Mouse (Mus musculus) ES-E14 (cell line): ENCODE measurements at regions not wholly inside any gene's neighbourhood (a gene's known extent, or its start where the extent isn't known, plus 50 kb on each side); places are given as distances from the start of the nearest gene placed in this dataset.

Experiments
- DNase-seq: peaks from one replicate; pipeline ENCODE4 v3.0.0-alpha.2; 2013; ENCODE audit warnings: low read depth, low spot score
- H3K27ac ChIP-seq: 2 replicates; pipeline ENCODE4 v1.5.1; 2012; ENCODE audit warnings: low read depth, mild to moderate bottlenecking, low read length, moderate library complexity, mixed read lengths; ENCODE audit not compliant: poor library complexity, insufficient read depth, severe bottlenecking
- H3K36me3 ChIP-seq: 2 replicates; pipeline ENCODE4 v1.6.1; 2012; ENCODE audit warnings: mild to moderate bottlenecking, low read length, moderate library complexity, mixed read lengths; ENCODE audit not compliant: control insufficient read depth, poor library complexity, insufficient read depth, severe bottlenecking
- H3K4me1 ChIP-seq, 2 experiments: fragments of 150-350 bp in 1 of 2; sonication (generic) in 1 of 2; 2 replicates each; pipeline ENCODE4 v1.6.1; 2012; ENCODE audit warnings: low read length in 2 of 2, mild to moderate bottlenecking in 1 of 2, mixed read lengths in 1 of 2; ENCODE audit not compliant: control insufficient read depth in 2 of 2, insufficient read depth in 2 of 2, poor library complexity in 1 of 2
- H3K4me3 ChIP-seq, 2 experiments: fragments of 150-350 bp in 1 of 2; sonication (generic) in 1 of 2; 2 replicates each; pipeline ENCODE4 v1.5.1; 2012; ENCODE audit warnings: low read length in 2 of 2, low read depth in 1 of 2, mild to moderate bottlenecking in 1 of 2, mixed read lengths in 1 of 2; ENCODE audit not compliant: insufficient read depth in 1 of 2, poor library complexity in 1 of 2, severe bottlenecking in 1 of 2
- H3K9ac ChIP-seq: 2 replicates; pipeline ENCODE4 v1.6.1; 2012; ENCODE audit warnings: low read depth, mild to moderate bottlenecking, low read length, mixed read lengths; ENCODE audit not compliant: poor library complexity, insufficient read depth, severe bottlenecking
- H3K9me3 ChIP-seq: fragments of 150-350 bp; sonication (generic); 2 replicates; pipeline ENCODE4 v1.6.1; 2012; ENCODE audit warnings: low read depth, mild to moderate bottlenecking, low read length; ENCODE audit not compliant: control insufficient read depth, insufficient read depth
- CHD2 ChIP-seq: IDR thresholded peaks from 2 replicates; pipeline ENCODE4 v1.6.1; 2014; ENCODE audit warnings: mild to moderate bottlenecking, low read depth, low read length, inconsistent platforms
- HCFC1 ChIP-seq: IDR thresholded peaks from 2 replicates; pipeline ENCODE4 v1.6.1; 2012; ENCODE audit warnings: low read length, inconsistent platforms, borderline replicate concordance; ENCODE audit not compliant: insufficient read depth
- MAFK ChIP-seq: IDR thresholded peaks from 2 replicates; pipeline ENCODE4 v1.6.1; 2014; ENCODE audit warnings: mild to moderate bottlenecking, low read depth, low read length, inconsistent platforms; ENCODE audit not compliant: insufficient read depth
- ZC3H11A ChIP-seq: IDR thresholded peaks from 2 replicates; pipeline ENCODE4 v1.6.1; 2012; ENCODE audit warnings: low read depth, mild to moderate bottlenecking, inconsistent platforms, low read length, borderline replicate concordance
- ZNF384 ChIP-seq: IDR thresholded peaks from 2 replicates; pipeline ENCODE4 v1.6.1; 2012; ENCODE audit warnings: low read depth, low read length, inconsistent platforms
- in situ Hi-C, 2 experiments: fragments of 600-800 bp; cut with MboI; formaldehyde crosslinking; loops; one replicate each; pipeline ENCODE4 v1.15.1; 2025; ENCODE audit warnings: low sequenced_read_pairs in 2 of 2, inconsistent platforms in 1 of 2; ENCODE audit not compliant: unreplicated experiment in 2 of 2

DNA sequence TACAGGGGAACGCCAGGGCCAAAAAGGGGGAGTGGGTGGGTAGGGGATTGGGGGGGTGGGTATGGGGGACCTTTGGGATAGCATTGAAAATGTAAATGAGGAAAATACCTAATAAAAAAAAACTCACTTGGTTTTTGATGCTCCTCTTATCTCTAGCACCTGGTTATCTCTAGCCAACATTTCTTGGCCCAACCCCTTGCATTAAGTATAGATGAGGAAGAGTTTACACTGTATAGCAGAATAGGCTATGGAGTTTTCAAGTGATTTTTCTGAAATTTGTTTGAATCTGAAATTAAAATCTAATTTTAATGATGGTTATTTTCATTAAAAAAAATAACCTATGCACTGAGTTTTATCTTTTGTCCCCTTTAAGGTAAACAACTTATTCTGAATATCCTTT, 68.8 kb upstream of the Il15 start:
- H3K9ac ChIP-seq = no peak overlapping the region
- in situ Hi-C loops = no loop called here
- no peak for DNase-seq
- H3K4me3 ChIP-seq = no peak overlapping the region
- H3K36me3 ChIP-seq = no peaks in the 10 kb centered on the region
- no peak for TF ChIP-seq HCFC1
- no peak for TF ChIP-seq ZC3H11A
- no peak for TF ChIP-seq ZNF384
- TF ChIP-seq MAFK = no peak
- TF ChIP-seq CHD2 = no peak
- no peak overlapping the region for H3K27ac ChIP-seq
- H3K9me3 ChIP-seq = no peaks in the 10 kb centered on the region
- H3K4me1 ChIP-seq = no peaks in the 10 kb centered on the region

DNA sequence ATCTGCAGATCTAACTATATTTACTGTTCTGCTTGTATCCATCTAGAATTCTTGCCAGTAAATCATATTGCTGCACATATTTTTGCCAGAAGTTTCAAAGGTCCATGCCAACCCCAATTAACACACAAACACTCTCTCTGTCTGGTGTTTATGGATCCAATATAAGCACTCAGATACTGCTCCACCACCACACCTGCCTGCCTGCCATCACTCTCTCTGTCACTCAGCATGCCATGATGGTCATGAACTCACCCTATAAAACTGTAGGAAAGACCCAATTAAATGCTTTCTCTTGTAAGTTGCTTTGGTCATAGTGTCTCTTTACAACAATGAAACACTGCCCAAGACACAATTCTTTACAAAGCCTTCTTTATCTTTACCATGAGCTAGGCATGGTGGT, 66.8 kb upstream of the Il15 start:
- H3K9ac ChIP-seq = no peak overlapping the region
- H3K4me1 ChIP-seq = no peaks in the 10 kb centered on the region
- no peak for DNase-seq
- no peak overlapping the region for H3K27ac ChIP-seq
- TF ChIP-seq MAFK (no peak), ZC3H11A (no peak), HCFC1 (no peak), ZNF384 (no peak), CHD2 (no peak)
- no peak overlapping the region for H3K4me3 ChIP-seq
- H3K36me3 ChIP-seq = no peaks in the 10 kb centered on the region
- no peaks in the 10 kb centered on the region for H3K9me3 ChIP-seq
- in situ Hi-C loops = no loop called here

DNA sequence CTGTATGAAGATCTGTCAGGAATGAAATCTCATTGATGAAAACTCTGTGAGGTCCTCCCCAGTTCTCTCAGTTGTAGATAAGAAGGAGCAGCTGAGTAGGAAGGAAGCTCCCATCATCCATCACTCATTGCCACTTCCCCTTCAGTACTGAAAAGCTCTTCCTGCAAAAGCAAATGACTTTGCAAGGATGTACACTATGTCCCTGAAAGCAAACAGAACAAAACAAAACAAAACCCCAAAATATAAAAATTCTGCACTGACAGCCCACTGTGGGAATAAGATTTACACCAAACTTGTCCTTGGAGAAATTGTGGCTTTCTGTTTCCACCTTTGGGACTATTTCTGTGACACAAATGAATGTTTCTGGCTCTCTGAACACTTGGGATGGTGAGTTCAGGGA, 59.8 kb upstream of the Il15 start:
- Histone ChIP-seq H3K9ac (no peak overlapping the region), H3K4me3 (no peak overlapping the region), H3K36me3 (no peaks in the 10 kb centered on the region), H3K9me3 (no peaks in the 10 kb centered on the region), H3K4me1 (no peaks in the 10 kb centered on the region), H3K27ac (no peak overlapping the region)
- no peak for DNase-seq
- in situ Hi-C loops = no loop called here
- TF ChIP-seq HCFC1 (no peak), ZC3H11A (no peak), MAFK (no peak), ZNF384 (no peak), CHD2 (no peak)

DNA sequence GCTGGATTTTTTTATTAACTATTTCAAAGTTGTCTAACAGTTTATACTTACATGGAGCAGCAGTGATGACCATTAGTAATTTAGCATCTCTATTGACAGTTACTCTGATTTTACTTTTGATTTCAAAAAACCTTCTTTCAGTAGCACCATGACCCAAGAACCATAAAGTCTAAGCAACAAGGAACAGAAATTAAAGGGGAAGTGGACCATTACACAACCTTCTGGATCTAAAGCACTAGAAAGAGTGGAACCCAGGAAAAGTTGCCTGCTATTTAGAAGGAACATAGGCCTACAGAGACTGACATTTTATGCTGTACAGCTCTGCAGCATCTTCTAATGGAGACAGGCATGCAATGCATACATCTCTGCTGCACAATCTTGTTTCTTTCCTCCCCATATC, 56.0 kb upstream of the Il15 start:
- DNase-seq = no peak
- H3K9me3 ChIP-seq = no peaks in the 10 kb centered on the region
- in situ Hi-C loops = no loop called here
- no peaks in the 10 kb centered on the region for H3K36me3 ChIP-seq
- H3K4me1 ChIP-seq = no peaks in the 10 kb centered on the region
- TF ChIP-seq CHD2 (no peak), MAFK (no peak), HCFC1 (no peak), ZNF384 (no peak), ZC3H11A (no peak)
- no peak overlapping the region for H3K9ac ChIP-seq
- H3K27ac ChIP-seq = no peak overlapping the region
- no peak overlapping the region for H3K4me3 ChIP-seq

DNA sequence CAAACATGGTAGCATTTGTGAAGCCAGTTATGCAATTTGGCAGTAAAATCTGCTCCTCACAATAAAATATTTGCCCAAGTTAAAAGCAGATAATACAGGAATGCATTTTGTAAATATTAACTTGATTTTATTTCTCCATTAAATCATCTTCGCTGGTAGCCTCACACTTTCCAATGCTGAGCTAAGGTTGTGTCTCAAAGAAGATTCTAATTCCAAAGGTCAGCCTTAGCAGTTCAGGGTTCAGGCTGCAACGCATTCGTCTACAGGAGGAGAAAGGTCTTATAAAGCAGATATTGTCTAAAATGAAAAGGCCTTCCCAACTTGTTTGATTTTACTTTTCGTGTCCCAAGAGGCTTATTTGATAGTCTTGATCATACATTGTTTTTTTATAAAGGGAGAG, 51.0 kb upstream of the Il15 start:
- H3K27ac ChIP-seq = no peak overlapping the region
- H3K36me3 ChIP-seq = no peaks in the 10 kb centered on the region
- no peak for DNase-seq
- H3K4me1 ChIP-seq = no peaks in the 10 kb centered on the region
- TF ChIP-seq CHD2 (no peak), ZNF384 (no peak), MAFK (no peak), HCFC1 (no peak), ZC3H11A (no peak)
- in situ Hi-C loops = no loop called here
- no peak overlapping the region for H3K9ac ChIP-seq
- H3K4me3 ChIP-seq = no peak overlapping the region
- H3K9me3 ChIP-seq = no peaks in the 10 kb centered on the region
